Mouse (Mus musculus) R1 (cell line): Measurements from ENCODE around the gene Atox1.

ENCODE experiments used
- DNase-seq: peaks from one replicate; pipeline ENCODE4 v3.0.0-alpha.2; 2018; ENCODE audit warnings: low read depth, low spot score

Gene Atox1

GRCm38 (mm10) chr11:55461019-55461645 lies at the start of gene Atox1:
Atox1 (minus strand) TSS chr11:55461239.
- peak; percentile 99 for DNase-seq

GRCm38 (mm10) chr11:55505485-55505884 lies 44.4 kb upstream of the Atox1 start:
- no peak for DNase-seq

- DNase-seq, result no peak
Measured at GRCm38 (mm10) chr11:55502886-55503285, 41.8 kb upstream of the Atox1 start.

GRCm38 (mm10) chr11:55501955-55502531 lies 41.0 kb upstream of the Atox1 start:
- DNase-seq, result no peak

GRCm38 (mm10) chr11:55497885-55498284 lies 36.8 kb upstream of the Atox1 start:
- DNase-seq, result peak; percentile 84

- no peak for DNase-seq
Measured at GRCm38 (mm10) chr11:55496158-55496557, 35.1 kb upstream of the Atox1 start.

GRCm38 (mm10) chr11:55485443-55485842 lies 24.4 kb upstream of the Atox1 start:
- DNase-seq, result peak; percentile 59

GRCm38 (mm10) chr11:55473219-55473618 lies 12.2 kb upstream of the Atox1 start:
- no peak for DNase-seq

- no peak for DNase-seq
Measured at GRCm38 (mm10) chr11:55471467-55471866, 10.4 kb upstream of the Atox1 start.

GRCm38 (mm10) chr11:55470761-55471160 lies 9.7 kb upstream of the Atox1 start:
- DNase-seq, result no peak

GRCm38 (mm10) chr11:55469923-55470691 lies 9.1 kb upstream of the Atox1 start:
- DNase-seq, result peak; percentile 72

GRCm38 (mm10) chr11:55469048-55469843 lies 8.2 kb upstream of the Atox1 start, which contains the start of gene G3bp1:
G3bp1 (plus strand) TSS chr11:55469685.
- peak; percentile 100 for DNase-seq

- DNase-seq, result no peak
Measured at GRCm38 (mm10) chr11:55468611-55469047, 7.6 kb upstream of the Atox1 start.

GRCm38 (mm10) chr11:55468012-55468411 lies 7.0 kb upstream of the Atox1 start:
- peak; percentile 97 for DNase-seq

- no peak for DNase-seq
Measured at GRCm38 (mm10) chr11:55465177-55465576, 4.1 kb upstream of the Atox1 start.

GRCm38 (mm10) chr11:55464707-55465106 lies 3.7 kb upstream of the Atox1 start:
- no peak for DNase-seq

GRCm38 (mm10) chr11:55462149-55462548 lies 1.1 kb upstream of the Atox1 start:
- DNase-seq, result no peak

- peak; percentile 69 for DNase-seq
Measured at GRCm38 (mm10) chr11:55460559-55461018, 450 bp downstream of the Atox1 start.

- peak; percentile 46 for DNase-seq
Measured at GRCm38 (mm10) chr11:55459850-55460558, 1.0 kb downstream of the Atox1 start.

GRCm38 (mm10) chr11:55458501-55458900 lies 2.5 kb downstream of the Atox1 start:
- no peak for DNase-seq

GRCm38 (mm10) chr11:55455166-55455565 lies 5.9 kb downstream of the Atox1 start:
- no peak for DNase-seq
